Mouse (Mus musculus) kidney, embryonic 15.5 days (tissue): ENCODE results near the gene Rasgrp1. TPM values are rescaled to one million over a fixed set of nuclear protein-coding genes. Genes with fewer than 3 reads are reported as not detected.

Experiments
- ATAC-seq: fragments of 200-750 bp; cut with Nextera tagmentation; replicated peaks from 2 replicates; pipeline ENCODE4 v1.8.0; 2017; ENCODE audit warnings: moderate TSS enrichment; ENCODE audit not compliant: low FRiP score
- H3K27ac ChIP-seq: fragments of 300-500 bp; sonication (generic); 2 replicates; pipeline ENCODE4 v1.5.1; 2015; ENCODE audit warnings: mild to moderate bottlenecking, inconsistent platforms
- H3K27me3 ChIP-seq: fragments of 300-500 bp; sonication (generic); 2 replicates; pipeline ENCODE4 v1.6.1; 2015; ENCODE audit warnings: inconsistent platforms
- H3K36me3 ChIP-seq: fragments of 300-500 bp; sonication (generic); 2 replicates; pipeline ENCODE4 v1.6.1; 2015; ENCODE audit warnings: inconsistent platforms
- H3K4me1 ChIP-seq: fragments of 300-500 bp; sonication (generic); 2 replicates; pipeline ENCODE4 v1.6.1; 2015; ENCODE audit warnings: inconsistent platforms
- H3K4me2 ChIP-seq: fragments of 300-500 bp; sonication (generic); 2 replicates; pipeline ENCODE4 v1.6.1; 2015; ENCODE audit warnings: moderate library complexity, mild to moderate bottlenecking, inconsistent platforms
- H3K4me3 ChIP-seq: fragments of 300-500 bp; sonication (generic); replicated peaks from 2 replicates; pipeline ENCODE4 v1.5.1; 2015; ENCODE audit warnings: mild to moderate bottlenecking, inconsistent platforms
- H3K9ac ChIP-seq: fragments of 300-500 bp; sonication (generic); 2 replicates; pipeline ENCODE4 v1.6.1; 2015; ENCODE audit warnings: mild to moderate bottlenecking, inconsistent platforms
- H3K9me3 ChIP-seq: fragments of 300-500 bp; sonication (generic); replicated peaks from 2 replicates; pipeline ENCODE4 v1.6.1; 2016; ENCODE audit warnings: inconsistent platforms
- WGBS: fragments of 180-500 bp; shearing (Covaris S2); methylation state at CpG from one replicate; pipeline ENCODE4 v1.1.7; 2015; ENCODE audit warnings: mixed read lengths; 5-methylcytosine and 5-hydroxymethylcytosine counted together
- polyA plus RNA-seq: library from polyadenylated mRNA; unstranded; fragments of >200 nt; fragmentation: Nextera tagmentation; extraction: Ambion mirVana; gene quantifications from 2 replicates; pipeline ENCODE4 v1.2.1, GENCODE M21; 2015

Gene Rasgrp1
- polyA plus RNA-seq, 1 experiment from 2014 or later, result 0.39 TPM

GRCm38 (mm10) chr2:117322399-117322798 lies 20.4 kb downstream of the Rasgrp1 start:
- no peak for ATAC-seq
- Histone ChIP-seq H3K4me1 (no peaks in the 10 kb centered on the region), H3K9me3 (no peaks in the 10 kb centered on the region), H3K27me3 (no peaks in the 10 kb centered on the region), H3K36me3 (no peaks in the 10 kb centered on the region), H3K4me2 (no peak overlapping the region), H3K4me3 (no peak overlapping the region), H3K9ac (no peak overlapping the region), H3K27ac (no peak overlapping the region)
- WGBS, result 87% methylated on average over 8 of the region's 8 CpGs

- Histone ChIP-seq H3K4me1 (no peaks in the 10 kb centered on the region), H3K27ac (no peak overlapping the region), H3K4me3 (no peak overlapping the region), H3K27me3 (no peaks in the 10 kb centered on the region), H3K4me2 (no peak overlapping the region), H3K9ac (no peak overlapping the region), H3K36me3 (no peaks in the 10 kb centered on the region), H3K9me3 (no peaks in the 10 kb centered on the region)
- WGBS, result 87% methylated on average over 3 of the region's 3 CpGs
- ATAC-seq, result no peak
Measured at GRCm38 (mm10) chr2:117321231-117321630, 21.6 kb downstream of the Rasgrp1 start.

- Histone ChIP-seq H3K36me3 (no peaks in the 10 kb centered on the region), H3K27me3 (no peaks in the 10 kb centered on the region), H3K4me3 (no peak overlapping the region), H3K27ac (no peak overlapping the region), H3K4me2 (no peak overlapping the region), H3K4me1 (no peaks in the 10 kb centered on the region), H3K9me3 (no peaks in the 10 kb centered on the region), H3K9ac (no peak overlapping the region)
- no peak for ATAC-seq
- 81% methylated on average over 3 of the region's 3 CpGs for WGBS
Measured at GRCm38 (mm10) chr2:117318991-117319390, 23.8 kb downstream of the Rasgrp1 start.

GRCm38 (mm10) chr2:117313586-117314235 lies 29.1 kb downstream of the Rasgrp1 start:
- Histone ChIP-seq H3K4me3 (no peak overlapping the region), H3K36me3 (no peaks in the 10 kb centered on the region), H3K4me1 (no peaks in the 10 kb centered on the region), H3K27ac (no peak overlapping the region), H3K9ac (no peak overlapping the region), H3K9me3 (no peaks in the 10 kb centered on the region), H3K4me2 (no peak overlapping the region), H3K27me3 (no peaks in the 10 kb centered on the region)
- WGBS, result 86% methylated on average over 5 of the region's 5 CpGs
- ATAC-seq, result no peak

- Histone ChIP-seq H3K36me3 (no peaks in the 10 kb centered on the region), H3K27ac (no peak overlapping the region), H3K4me1 (no peaks in the 10 kb centered on the region), H3K27me3 (no peaks in the 10 kb centered on the region), H3K9me3 (no peaks in the 10 kb centered on the region), H3K4me3 (no peak overlapping the region), H3K9ac (no peak overlapping the region), H3K4me2 (no peak overlapping the region)
- WGBS, result 79% methylated on average over 7 of the region's 7 CpGs
- ATAC-seq, result no peak
Measured at GRCm38 (mm10) chr2:117312441-117312895, 30.3 kb downstream of the Rasgrp1 start.

- H3K36me3 ChIP-seq, result no peaks in the 10 kb centered on the region
- ATAC-seq, result no peak
- 60% methylated on average over 2 of the region's 2 CpGs for WGBS
- no peaks in the 10 kb centered on the region for H3K27me3 ChIP-seq
- H3K4me2 ChIP-seq, result no peak overlapping the region
- no peak overlapping the region for H3K4me3 ChIP-seq
- no peak overlapping the region for H3K9ac ChIP-seq
- H3K4me1 ChIP-seq, result no peaks in the 10 kb centered on the region
- no peaks in the 10 kb centered on the region for H3K9me3 ChIP-seq
- no peak overlapping the region for H3K27ac ChIP-seq
Measured at GRCm38 (mm10) chr2:117312030-117312429, 30.8 kb downstream of the Rasgrp1 start.

- WGBS, result 69% methylated on average over 1 of the region's 1 CpGs
- H3K9ac ChIP-seq, result no peak overlapping the region
- H3K4me3 ChIP-seq, result no peak overlapping the region
- H3K27me3 ChIP-seq, result no peaks in the 10 kb centered on the region
- no peaks in the 10 kb centered on the region for H3K36me3 ChIP-seq
- H3K9me3 ChIP-seq, result no peaks in the 10 kb centered on the region
- H3K27ac ChIP-seq, result no peak overlapping the region
- no peak for ATAC-seq
- H3K4me2 ChIP-seq, result no peak overlapping the region
- H3K4me1 ChIP-seq, result no peaks in the 10 kb centered on the region
Measured at GRCm38 (mm10) chr2:117311349-117311748, 31.5 kb downstream of the Rasgrp1 start.

GRCm38 (mm10) chr2:117309046-117309445 lies 33.8 kb downstream of the Rasgrp1 start:
- no peaks in the 10 kb centered on the region for H3K9me3 ChIP-seq
- no peaks in the 10 kb centered on the region for H3K27me3 ChIP-seq
- no peak overlapping the region for H3K9ac ChIP-seq
- 79% methylated on average over 2 of the region's 2 CpGs for WGBS
- H3K4me1 ChIP-seq, result no peaks in the 10 kb centered on the region
- no peak for ATAC-seq
- H3K36me3 ChIP-seq, result no peaks in the 10 kb centered on the region
- no peak overlapping the region for H3K4me3 ChIP-seq
- no peak overlapping the region for H3K27ac ChIP-seq
- no peak overlapping the region for H3K4me2 ChIP-seq

GRCm38 (mm10) chr2:117307959-117308358 lies 34.8 kb downstream of the Rasgrp1 start:
- H3K4me2 ChIP-seq, result no peak overlapping the region

GRCm38 (mm10) chr2:117304941-117305340 lies 37.9 kb downstream of the Rasgrp1 start:
- no peak overlapping the region for H3K4me2 ChIP-seq
- H3K27ac ChIP-seq, result no peak overlapping the region
- no peak for ATAC-seq
- H3K27me3 ChIP-seq, result no peaks in the 10 kb centered on the region
- H3K9ac ChIP-seq, result no peak overlapping the region
- H3K4me3 ChIP-seq, result no peak overlapping the region
- H3K9me3 ChIP-seq, result no peaks in the 10 kb centered on the region
- H3K4me1 ChIP-seq, result no peaks in the 10 kb centered on the region
- no peaks in the 10 kb centered on the region for H3K36me3 ChIP-seq
- WGBS, result 86% methylated on average over 5 of the region's 5 CpGs

More at GRCm38 (mm10) chr2:117307959-117308358, 34.8 kb downstream of the Rasgrp1 start:
- Histone ChIP-seq H3K4me3 (no peak overlapping the region), H3K27me3 (no peaks in the 10 kb centered on the region), H3K27ac (no peak overlapping the region), H3K36me3 (no peaks in the 10 kb centered on the region), H3K9me3 (no peaks in the 10 kb centered on the region), H3K4me1 (no peaks in the 10 kb centered on the region), H3K9ac (no peak overlapping the region)
- 86% methylated on average over 3 of the region's 3 CpGs for WGBS
- no peak for ATAC-seq

- Histone ChIP-seq H3K4me1 (no peaks in the 10 kb centered on the region), H3K4me2 (no peak overlapping the region), H3K9ac (no peak overlapping the region), H3K36me3 (no peaks in the 10 kb centered on the region), H3K4me3 (no peak overlapping the region), H3K27ac (no peak overlapping the region), H3K9me3 (no peaks in the 10 kb centered on the region), H3K27me3 (no peaks in the 10 kb centered on the region)
- 83% methylated on average over 12 of the region's 12 CpGs for WGBS
- no peak for ATAC-seq
Measured at GRCm38 (mm10) chr2:117303391-117304350, 39.1 kb downstream of the Rasgrp1 start.
